Mouse (Mus musculus): ENCODE results near the gene Cbfa2t3.

Cbfa2t3 gene

DNA sequence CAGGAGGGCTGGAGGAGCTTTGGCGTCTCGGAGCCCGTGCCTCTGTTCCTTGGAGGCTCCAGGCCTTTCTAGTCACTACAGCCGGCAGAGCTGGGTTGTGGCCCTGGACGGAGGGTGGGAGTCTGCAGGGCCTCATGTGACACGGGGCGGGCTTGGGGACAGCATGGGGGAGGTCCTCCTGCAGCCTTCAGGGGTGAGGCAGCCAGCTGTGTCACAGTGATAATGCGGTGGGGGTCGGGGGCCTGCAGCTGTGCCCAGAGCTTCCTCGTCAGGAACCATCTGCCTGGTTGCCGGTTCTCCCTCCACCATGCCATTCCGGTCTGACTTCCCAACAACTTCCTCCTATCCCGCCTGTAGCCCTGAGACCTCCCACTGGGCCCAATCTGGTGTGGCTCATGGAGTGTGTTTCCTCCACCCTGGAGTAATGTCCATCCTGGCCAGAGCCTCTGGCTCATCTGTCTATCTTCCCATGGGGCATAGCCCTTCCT, at the start of gene Cbfa2t3:
Gene Cbfa2t3, minus strand, starts transcription at position 105 of the 488 bp plus-strand sequence.
- in situ Hi-C loops (cut with MboI; ENCODE audit: low sequenced_read_pairs): no loop called here

DNA sequence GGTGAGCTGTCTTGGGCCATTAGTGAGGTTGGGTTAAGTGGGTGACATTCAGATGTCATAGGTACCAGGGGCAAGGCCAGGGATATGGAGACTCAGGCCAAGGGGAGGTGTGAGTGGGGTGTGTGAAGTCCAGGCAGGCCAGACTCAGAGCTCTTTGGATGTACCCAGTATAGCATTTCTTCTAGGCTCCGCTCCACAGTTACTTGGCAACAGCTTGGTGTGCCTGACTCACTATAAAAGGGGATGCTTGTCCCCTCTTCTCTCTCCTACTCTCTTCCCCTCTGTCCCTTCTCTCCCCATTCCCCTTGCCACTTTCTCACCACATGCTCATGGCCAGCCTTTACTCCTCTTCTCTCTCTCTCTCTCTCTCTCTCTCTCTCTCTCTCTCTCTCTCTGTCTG, 48.9 kb upstream of the Cbfa2t3 start:
- in situ Hi-C loops (cut with MboI; ENCODE audit: low sequenced_read_pairs): no loop called here

DNA sequence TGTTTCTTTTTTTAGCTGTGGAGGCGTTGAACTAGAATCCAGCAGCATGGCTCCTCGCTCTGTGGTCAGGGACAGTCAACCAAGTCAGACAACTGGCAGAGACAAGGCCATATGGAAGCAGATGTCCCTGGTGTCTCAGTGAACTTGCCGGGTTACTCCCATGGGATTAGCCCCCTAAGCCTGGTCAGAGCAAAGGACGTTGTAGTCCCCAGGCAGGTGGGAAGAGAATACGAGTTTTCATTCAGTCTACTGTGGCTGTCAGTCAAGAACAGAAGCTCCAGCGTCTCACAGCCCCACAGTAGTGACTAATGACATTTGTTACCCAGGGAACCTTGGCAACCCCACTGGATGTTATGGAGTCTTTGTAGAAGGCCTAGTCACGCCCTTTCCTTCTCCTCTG, 47.5 kb upstream of the Cbfa2t3 start:
- in situ Hi-C loops (cut with MboI; ENCODE audit: low sequenced_read_pairs): no loop called here

DNA sequence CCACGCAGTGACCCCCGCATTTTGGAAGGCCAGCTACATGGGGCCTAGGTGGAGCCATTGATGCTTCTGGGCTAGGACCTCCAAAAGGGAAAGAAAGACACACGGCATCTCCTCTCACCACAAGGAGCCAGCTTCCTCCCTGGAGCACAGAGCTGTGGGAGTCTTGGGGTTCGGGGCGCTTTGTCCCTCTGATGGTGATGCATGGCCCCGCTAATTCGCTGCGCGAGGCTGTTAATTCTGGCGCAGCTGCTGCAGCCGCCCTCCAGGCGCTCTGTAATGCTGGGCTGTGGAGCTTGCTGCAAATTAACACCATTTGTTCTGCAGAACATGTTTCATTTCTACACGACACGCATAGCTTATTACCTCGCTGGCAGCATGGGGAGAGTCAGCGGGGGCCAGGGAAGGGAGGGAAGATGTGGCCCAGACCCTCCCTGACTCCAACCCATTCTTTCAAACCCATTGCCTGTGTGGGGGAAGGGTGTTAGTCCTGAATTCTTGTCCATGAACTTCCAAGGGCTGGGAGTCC, 46.9 kb upstream of the Cbfa2t3 start:
- in situ Hi-C loops (cut with MboI; ENCODE audit: low sequenced_read_pairs): no loop called here

DNA sequence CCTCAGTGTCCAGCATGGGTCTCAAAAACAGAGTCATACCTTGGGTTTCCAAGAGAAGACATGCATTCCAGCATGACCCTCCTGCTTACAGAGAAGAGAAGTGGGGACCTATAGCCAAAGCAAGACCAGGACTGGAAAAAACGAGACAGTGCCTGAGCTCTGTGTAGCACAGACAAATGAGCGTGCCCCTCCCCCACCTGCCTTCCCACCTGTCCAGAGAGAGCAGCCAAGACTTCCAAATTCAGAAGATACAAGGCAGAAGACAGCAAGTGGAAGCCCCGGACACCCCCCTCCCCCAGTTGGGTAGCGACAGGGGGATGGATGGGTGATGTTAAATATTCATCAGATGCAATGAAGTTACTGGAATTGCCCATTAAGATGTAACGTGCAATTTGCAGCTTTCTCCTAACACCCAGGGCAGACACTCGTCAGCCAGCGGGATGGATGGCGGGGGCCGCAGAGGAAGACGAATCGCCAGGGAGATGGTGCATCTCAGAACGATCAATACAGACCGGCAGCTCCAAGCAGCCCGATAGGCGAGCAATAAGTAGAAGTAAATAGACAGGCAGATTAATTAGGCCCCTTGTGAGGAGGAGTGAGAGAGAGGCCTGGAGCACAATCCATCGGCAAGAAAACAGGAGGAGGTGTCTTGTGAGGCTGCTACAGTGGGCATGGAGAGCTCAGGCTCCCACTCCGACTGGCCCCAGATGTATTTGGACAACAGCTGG, 46.3 kb upstream of the Cbfa2t3 start:
- in situ Hi-C loops (cut with MboI; ENCODE audit: low sequenced_read_pairs): no loop called here

DNA sequence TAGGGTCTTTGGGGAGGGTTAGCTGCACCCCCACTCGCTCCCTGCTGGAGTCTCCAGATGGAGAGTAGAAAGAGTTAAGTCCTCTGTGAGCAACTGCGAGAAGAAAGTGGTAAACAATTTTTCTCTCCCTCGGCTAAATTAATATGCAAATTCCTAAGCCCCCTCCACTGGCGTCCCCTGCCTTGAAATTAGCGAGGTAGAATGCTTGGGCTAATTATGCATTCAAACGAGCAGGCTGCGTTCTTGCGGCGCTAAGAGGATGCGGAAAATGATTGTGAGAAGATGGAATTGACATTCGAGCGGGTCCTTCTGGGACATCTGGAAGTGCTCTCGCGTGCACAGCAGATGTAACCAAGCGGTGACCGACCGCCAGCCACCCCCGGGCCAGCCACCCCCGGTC, 43.6 kb upstream of the Cbfa2t3 start:
- in situ Hi-C loops (cut with MboI; ENCODE audit: low sequenced_read_pairs): no loop called here

DNA sequence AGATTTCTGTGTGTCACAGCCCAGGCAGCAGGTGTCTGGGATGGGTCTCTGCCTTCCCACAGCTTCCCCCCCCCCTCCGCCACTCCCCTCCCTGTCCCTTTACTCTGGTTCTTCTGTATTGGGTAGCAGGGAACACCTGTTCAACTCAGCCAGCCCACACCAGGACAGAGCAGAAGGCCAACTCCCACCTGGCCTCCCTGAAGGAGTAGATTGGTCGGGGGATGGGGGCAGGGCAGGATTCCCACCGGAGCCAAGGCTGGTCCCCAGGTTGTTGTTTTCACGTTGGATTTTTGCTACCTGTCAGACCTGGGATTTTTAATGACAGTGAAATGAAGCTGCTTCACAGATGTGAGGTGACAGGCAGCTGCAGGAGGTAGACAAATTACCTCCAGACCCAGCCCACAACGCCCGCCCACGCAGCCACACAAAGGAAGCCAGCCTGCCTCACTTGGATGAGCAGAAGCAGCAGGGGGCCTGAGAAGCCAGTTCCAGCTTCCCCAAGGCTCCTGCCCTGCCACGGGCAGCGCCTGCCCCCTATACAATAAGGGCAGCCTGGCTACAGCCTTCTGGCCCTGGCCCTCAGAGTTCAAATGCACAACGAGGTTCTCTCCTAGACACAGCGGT, 40.3 kb upstream of the Cbfa2t3 start:
- in situ Hi-C loops (cut with MboI; ENCODE audit: low sequenced_read_pairs): no loop called here

DNA sequence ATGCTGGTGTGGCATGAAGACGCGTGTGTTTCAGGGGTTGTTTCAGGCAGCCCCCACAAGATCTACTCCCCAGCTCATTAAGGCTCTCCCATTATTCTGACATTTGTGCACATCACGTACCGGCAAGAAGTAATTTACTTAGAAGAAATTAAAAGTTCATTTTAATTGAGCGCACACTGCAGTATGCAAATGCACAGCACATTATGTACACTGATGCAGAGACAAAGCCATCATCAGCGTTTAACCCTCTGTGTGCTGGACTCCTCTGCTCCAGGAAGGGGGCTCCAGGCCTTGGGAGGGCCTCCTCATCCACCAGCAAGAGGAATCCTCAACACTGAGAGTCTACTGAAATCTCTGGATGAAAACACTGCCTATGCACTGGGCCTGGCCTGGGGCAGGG, 39.0 kb upstream of the Cbfa2t3 start:
- in situ Hi-C loops (cut with MboI; ENCODE audit: low sequenced_read_pairs): no loop called here

DNA sequence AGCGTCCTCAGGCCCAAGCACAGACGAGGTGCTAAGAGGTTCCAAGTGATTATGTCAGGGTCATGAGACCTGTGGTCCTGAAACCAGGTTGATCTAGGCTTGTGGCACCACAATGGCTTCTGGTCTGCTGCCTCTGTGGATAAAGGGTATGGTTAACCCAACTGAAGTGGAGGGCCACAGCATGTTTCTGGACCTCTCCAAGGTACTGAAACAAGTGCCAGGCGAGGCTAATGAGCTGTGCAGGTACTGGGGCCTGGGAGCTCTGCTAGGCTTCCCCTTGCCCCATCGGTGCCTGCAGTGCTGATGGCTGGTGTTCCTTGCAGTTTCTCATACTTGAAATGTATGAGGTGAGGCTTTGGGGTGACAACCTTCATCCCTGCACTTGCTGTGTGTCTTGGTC, 38.2 kb upstream of the Cbfa2t3 start:
- in situ Hi-C loops (cut with MboI; ENCODE audit: low sequenced_read_pairs): no loop called here

DNA sequence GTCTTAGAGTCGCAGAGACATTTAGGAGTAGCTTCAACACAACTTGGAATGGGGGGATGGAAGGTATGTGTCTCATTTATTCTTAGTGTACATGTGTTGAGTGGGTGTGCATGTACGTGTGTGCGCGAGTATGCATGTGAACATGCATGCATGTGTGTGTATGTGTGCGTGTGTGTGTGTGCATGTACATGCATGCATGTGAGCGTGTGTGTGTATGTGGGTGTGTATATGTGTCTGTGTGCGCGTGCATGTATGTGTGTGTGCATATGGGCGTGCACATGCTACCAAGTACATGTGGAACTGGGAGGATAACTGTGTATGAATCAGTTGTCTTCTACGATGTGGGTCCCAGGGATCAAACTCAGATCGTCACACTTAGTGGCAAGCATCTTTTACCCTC, 37.7 kb upstream of the Cbfa2t3 start:
- in situ Hi-C loops (cut with MboI; ENCODE audit: low sequenced_read_pairs): no loop called here

DNA sequence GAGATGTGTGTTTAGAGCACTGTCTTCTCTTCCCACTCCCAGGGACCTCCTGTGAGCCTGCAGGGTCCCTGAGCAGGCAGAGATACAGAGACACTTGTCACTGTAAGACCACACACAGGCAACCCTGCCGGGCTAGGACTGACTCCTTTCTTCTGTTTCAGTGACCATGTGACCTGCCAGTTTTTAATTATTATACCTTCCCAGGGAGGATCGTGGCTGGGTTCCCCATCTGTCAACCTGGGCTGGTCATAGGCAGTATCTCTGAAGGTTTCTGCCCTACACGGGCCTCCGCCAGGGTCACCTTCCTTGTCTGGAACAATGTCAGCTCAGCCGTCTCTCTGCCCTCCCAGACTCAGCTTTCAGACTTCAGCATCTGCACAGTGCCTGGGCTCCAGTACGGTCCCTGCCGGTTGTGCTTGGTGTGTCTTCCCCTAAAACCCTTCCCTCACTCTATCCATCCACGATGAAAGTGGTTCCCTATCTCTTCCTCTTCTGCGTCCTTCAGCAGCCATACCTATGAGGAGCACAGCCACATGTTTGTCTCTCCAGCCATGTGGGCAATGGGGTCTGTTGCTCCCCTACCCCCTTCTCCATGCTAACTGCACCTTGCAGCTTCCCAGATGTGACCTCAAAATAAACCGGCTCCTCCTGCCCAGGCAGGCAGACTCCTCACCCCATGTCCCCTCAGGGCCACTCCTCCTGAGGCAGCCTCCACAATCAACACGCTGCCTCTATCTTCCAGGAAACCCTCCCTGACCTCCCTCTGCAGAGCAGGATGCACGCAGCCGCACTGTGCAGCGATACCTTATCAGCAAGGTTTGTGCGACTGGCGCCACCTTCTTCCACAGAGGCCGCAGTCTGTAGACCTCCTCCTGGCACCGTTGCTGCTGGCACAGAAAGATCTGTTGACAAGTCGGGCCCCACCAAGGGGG, 36.9 kb upstream of the Cbfa2t3 start:
- in situ Hi-C loops (cut with MboI; ENCODE audit: low sequenced_read_pairs): no loop called here

DNA sequence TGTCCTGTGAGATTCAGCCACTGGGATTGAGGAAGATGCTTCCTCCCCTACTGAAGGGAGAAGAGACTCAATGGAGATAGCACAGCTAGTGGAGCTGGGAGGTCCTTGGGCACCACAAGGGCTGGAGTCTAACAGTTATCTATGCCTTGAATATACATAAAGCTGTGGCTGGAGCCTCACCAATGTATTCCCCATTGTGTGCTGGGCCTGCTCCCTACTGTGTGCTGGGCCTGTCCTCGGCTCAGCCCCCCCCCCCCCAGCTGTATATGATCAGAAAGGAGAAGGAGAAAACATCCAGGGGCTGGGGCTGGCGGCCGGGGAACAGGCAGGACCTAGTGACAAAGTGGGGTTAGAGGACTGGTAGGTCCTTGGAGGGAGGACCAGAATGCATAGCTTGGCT, 36.2 kb upstream of the Cbfa2t3 start:
- in situ Hi-C loops (cut with MboI; ENCODE audit: low sequenced_read_pairs): no loop called here

DNA sequence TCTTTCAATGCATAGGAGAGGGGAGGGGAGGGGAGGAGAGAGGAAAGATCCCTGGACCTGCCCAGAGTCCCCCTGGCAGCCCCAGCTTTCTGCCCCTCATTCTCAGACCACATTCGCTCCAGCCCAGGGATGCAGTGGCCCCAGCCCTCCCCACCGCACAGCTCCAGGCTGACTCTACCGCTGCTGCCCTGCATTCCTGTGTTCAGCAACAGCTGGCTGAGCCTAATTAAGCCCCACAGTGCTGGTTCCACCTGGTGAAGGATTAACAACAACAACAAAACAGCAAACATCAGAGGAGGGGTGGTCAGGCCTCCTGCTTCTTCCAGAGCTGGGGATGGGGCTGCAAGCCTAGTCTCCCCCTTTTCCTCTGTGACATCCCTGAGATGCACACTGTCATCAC, 29.7 kb upstream of the Cbfa2t3 start:
- in situ Hi-C loops (cut with MboI; ENCODE audit: low sequenced_read_pairs): no loop called here

DNA sequence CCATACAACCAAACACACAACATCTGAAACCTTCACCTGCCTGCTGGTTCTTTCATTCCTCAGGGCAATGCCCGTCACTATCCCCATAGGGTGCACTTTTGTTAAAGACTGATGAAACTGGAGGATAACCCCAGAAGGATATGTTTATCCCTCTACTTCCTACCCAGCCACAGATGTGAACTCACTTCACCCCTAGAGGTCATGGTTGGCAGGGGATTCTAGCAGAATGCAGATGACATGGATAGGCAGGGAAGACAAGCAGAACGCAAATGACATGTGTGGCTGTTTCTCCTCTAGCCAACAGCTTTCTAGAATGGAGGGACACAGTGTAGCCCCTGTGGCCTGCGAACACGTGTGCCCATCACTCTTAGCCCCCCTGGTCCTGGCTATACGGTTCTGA, 28.5 kb upstream of the Cbfa2t3 start:
- in situ Hi-C loops (cut with MboI; ENCODE audit: low sequenced_read_pairs): no loop called here

DNA sequence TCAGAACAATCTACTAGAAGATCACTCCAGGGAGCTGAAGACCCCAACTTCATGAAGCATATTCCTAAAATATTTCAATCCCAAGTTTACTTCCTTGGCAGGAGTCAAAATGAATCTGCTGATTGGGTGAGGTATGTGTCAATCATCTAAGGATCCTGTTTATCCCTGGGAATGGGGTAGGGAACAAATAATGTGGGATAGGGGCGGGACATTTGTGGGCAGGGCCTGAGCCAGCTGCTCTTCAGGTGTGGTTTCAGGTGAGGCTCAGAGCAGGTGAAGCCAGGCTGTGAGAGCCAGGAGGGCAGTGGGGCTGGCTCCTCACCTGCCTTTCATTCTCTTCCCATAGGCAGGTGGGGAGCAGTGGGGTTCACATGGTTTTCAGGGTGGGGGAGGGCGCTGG, 27.9 kb upstream of the Cbfa2t3 start:
- in situ Hi-C loops (cut with MboI; ENCODE audit: low sequenced_read_pairs): no loop called here

DNA sequence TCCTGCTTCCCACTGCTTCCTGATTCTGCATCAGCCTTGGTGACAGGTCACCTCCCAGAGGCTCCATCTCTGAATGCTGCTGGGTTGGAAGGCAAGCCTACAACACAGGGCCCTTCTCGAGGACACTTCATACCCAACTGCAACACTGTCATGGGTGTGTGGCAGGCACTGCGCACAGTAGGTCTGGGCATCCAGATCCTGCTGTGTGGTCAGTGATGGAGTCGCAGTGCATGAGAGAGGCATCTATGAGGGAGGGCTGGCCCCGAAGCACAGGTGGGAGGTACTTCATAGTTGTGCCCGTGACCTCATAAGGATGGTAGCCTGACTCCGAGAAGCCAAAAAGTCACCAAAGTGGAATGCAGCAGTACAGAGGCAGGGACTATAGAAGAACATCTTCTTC, 26.3 kb upstream of the Cbfa2t3 start:
- in situ Hi-C loops (cut with MboI; ENCODE audit: low sequenced_read_pairs): no loop called here

DNA sequence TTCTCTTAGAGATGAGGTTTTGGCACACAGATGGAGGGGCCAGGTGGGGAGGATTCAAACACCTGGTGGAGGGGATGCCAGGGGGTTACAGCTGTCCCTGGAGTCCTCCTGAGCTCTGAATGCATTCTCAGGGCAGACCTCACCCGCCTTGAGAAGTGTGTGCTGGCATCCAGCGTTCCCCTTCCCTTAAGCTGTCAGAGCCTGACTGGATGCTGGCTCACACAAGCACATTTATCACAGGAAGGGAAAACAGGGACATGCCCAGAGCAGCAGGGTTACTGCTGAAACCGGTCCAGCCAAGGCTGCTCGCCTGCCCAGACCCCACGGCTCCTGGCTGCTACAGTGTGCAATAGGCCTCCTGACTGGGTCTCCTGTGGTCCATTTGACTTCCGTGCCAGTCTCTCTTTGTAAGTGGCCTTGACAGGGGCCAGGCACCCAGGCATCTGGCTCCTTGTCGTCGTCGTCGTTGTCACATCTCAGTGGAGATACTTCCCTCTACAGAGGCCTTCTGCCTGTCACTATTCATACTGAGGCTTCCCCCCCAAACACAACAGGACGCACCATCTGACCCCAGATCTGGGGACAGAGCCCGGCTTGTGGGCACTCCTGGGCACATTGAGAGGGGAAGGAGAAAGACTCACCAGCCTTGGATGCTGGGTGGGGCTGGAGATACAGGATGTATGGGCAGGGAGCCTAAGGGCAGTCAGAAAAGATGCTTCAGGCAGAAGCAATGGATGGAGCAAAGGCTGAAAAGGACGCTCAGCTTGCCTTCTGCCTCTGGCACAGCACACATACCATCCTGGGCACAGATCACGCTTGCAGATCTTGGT, 22.1 kb upstream of the Cbfa2t3 start:
- in situ Hi-C loops (cut with MboI; ENCODE audit: low sequenced_read_pairs): no loop called here

DNA sequence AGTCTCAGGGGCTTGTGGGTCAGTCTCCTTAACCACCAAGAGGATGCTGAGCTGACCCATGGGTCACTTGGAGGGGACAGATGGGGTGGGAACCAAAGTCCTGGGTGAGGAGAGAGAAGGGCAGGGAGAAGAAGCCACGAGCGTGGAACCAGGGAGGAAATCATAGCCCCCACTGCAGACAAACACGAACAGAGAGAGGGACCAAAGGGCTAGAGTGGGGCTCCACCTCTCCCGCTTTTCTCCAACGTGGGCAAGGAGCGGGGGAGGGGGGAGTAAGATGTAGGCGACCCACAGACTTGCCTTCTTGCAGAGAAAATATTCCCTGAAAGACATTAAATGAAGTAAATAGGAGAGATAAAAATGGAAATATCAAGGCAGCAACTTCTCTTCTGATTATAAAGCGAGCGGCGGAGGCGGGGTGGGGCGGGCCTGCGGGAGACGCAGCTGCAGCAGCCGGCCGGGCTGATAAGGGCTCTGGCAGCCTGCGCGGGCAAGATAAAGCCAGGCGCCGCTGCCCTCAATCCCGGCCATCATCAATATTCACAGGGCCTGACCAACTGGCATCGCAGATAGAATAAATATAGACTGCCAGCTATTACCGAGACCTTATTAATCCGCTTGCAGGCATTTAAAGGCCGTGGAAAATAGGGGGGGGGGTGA, 21.3 kb upstream of the Cbfa2t3 start:
- in situ Hi-C loops (cut with MboI; ENCODE audit: low sequenced_read_pairs): no loop called here

DNA sequence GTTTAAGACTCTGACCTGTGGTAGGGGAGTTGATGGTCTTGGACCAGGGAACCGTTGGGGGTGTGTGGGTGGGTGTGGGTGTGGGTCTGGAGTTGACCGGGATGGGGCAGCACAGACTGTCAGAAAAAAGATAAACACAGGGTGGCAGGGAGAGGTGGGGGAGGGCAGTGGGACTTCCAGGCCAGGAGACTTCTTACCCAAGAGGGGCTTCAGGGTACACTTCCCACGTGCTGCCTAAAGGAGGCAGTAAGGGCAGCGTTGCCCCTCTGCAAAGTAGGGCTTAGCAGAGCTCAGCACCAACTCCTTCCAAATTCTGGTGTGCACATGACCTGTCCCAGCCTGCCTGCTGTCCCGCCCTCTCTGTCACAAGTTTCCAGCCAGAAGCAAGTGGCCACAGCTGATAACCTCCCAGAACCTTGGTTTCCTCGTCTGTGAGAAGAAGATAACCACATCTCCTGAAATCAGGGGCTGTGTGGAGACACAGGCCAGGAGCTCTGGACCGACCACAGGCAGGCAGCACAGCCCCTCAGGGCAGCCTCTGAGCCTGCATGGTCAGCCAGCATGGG, 20.7 kb upstream of the Cbfa2t3 start:
- in situ Hi-C loops (cut with MboI; ENCODE audit: low sequenced_read_pairs): no loop called here

All from CH12F3 (cell line).